Mouse (Mus musculus): Measurements from ENCODE around the gene Rab26.

Rab26 gene

GRCm38 (mm10) chr17:24534160-24534718 lies at the start of gene Rab26:
Gene Rab26 (minus strand): TSS chr17:24534210.
- DNase-seq (ENCODE audit: low read depth, low spot score) = no peak

GRCm38 (mm10) chr17:24580287-24580686 lies 46.3 kb upstream of the Rab26 start:
- no peak for DNase-seq (ENCODE audit: low read depth, low spot score)

- no peak for DNase-seq (ENCODE audit: low read depth, low spot score)
Observed at GRCm38 (mm10) chr17:24579532-24579931, 45.5 kb upstream of the Rab26 start.

- DNase-seq (ENCODE audit: low read depth, low spot score) = no peak
Observed at GRCm38 (mm10) chr17:24573811-24574210, 39.8 kb upstream of the Rab26 start.

- no peak for DNase-seq (ENCODE audit: low read depth, low spot score)
Observed at GRCm38 (mm10) chr17:24572651-24573245, 38.7 kb upstream of the Rab26 start.

GRCm38 (mm10) chr17:24569837-24570236 lies 35.8 kb upstream of the Rab26 start:
- no peak for DNase-seq (ENCODE audit: low read depth, low spot score)

GRCm38 (mm10) chr17:24567034-24567779 lies 33.2 kb upstream of the Rab26 start:
- DNase-seq (ENCODE audit: low read depth, low spot score) = peak; percentile 30

GRCm38 (mm10) chr17:24565792-24566191 lies 31.8 kb upstream of the Rab26 start:
- DNase-seq (ENCODE audit: low read depth, low spot score) = no peak

GRCm38 (mm10) chr17:24565092-24565491 lies 31.1 kb upstream of the Rab26 start:
- no peak for DNase-seq (ENCODE audit: low read depth, low spot score)

GRCm38 (mm10) chr17:24564422-24564821 lies 30.4 kb upstream of the Rab26 start:
- no peak for DNase-seq (ENCODE audit: low read depth, low spot score)

GRCm38 (mm10) chr17:24563638-24564037 lies 29.6 kb upstream of the Rab26 start:
- no peak for DNase-seq (ENCODE audit: low read depth, low spot score)

GRCm38 (mm10) chr17:24561592-24561991 lies 27.6 kb upstream of the Rab26 start:
- DNase-seq (ENCODE audit: low read depth, low spot score) = no peak

- DNase-seq (ENCODE audit: low read depth, low spot score) = no peak
Observed at GRCm38 (mm10) chr17:24560301-24561028, 26.5 kb upstream of the Rab26 start.

GRCm38 (mm10) chr17:24559146-24559545 lies 25.1 kb upstream of the Rab26 start:
- DNase-seq (ENCODE audit: low read depth, low spot score) = peak; percentile 47

GRCm38 (mm10) chr17:24558600-24559099 lies 24.6 kb upstream of the Rab26 start:
- DNase-seq (ENCODE audit: low read depth, low spot score) = no peak

GRCm38 (mm10) chr17:24557091-24557490 lies 23.1 kb upstream of the Rab26 start:
- peak; percentile 85 for DNase-seq (ENCODE audit: low read depth, low spot score)

- no peak for DNase-seq (ENCODE audit: low read depth, low spot score)
Observed at GRCm38 (mm10) chr17:24551050-24551444, 17.0 kb upstream of the Rab26 start.

- DNase-seq (ENCODE audit: low read depth, low spot score) = peak; percentile 85
Observed at GRCm38 (mm10) chr17:24550416-24551049, 16.5 kb upstream of the Rab26 start.

GRCm38 (mm10) chr17:24549618-24550415 lies 15.8 kb upstream of the Rab26 start, which contains the start of gene Pkd1:
Gene Pkd1 (plus strand): TSS chr17:24549834.
- DNase-seq (ENCODE audit: low read depth, low spot score) = peak; percentile 100

- peak; percentile 71 for DNase-seq (ENCODE audit: low read depth, low spot score)
Observed at GRCm38 (mm10) chr17:24548921-24549617, 15.1 kb upstream of the Rab26 start.
